Mouse (Mus musculus): ENCODE data around the gene Fads3. TPM values are rescaled to one million over a fixed set of nuclear protein-coding genes. Genes with fewer than 3 reads are reported as not detected.

The Fads3 gene
- total RNA-seq, 2 experiments from 2014 or later = 31.1 to 31.5 TPM

DNA sequence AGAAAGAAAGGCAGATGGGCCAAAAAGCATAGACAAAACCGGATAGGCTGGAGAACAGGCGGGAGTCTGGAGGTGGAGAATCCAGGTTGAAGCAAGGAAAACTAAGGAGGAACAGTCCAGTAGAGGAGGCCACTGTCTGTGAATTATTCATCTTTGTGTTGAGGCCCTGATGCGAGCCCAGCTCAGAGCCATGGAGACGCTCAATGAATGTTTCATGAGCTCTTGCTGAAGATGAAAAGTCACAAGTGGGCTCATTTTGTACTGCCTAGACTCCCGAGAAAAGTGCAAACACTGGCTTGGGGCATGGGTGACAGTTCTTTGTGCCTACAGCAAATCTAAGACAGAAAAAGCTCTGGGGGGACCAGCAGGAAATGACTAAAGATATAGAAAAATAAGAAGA is 56.5 kb downstream of the Fads3 start:
- intact Hi-C loops (cut with DNase I) = loop anchor here (2.0 kb wide), 1 partner anchor 57 kb away; the partner anchor contains the start of gene Fads3
- DNase-seq (ENCODE audit: low spot score in 2 of 2) = peak in 1 of 2 experiments; percentile 48

DNA sequence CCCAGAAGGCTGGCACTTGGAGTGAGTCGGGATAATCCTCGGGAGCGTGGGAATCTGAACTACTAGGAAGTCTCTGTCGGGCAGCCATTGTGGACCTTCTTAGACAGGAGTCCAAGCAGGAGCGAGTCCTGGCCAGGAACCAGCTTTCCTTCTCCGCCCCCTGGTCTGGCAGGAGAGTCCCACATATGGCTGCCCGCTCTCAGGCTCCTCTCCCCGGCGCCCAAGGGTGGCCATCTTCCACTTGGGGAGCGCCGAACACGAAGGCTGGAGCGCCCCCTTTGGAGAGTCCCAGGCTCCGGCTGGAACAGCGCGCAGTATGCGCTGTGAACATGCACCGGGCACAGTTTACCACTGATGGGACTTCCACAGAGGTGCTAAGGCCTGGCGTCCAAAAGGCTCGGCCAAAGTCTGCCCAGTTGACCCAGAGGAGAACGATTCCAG is 59.3 kb downstream of the Fads3 start:
- intact Hi-C loops (cut with DNase I) = loop anchor here (1.0 kb wide), 1 partner anchor 82 kb away; the partner anchor contains the start of gene Fads1
- peak; percentile 59 to 72 for DNase-seq (ENCODE audit: low spot score in 2 of 2)

DNA sequence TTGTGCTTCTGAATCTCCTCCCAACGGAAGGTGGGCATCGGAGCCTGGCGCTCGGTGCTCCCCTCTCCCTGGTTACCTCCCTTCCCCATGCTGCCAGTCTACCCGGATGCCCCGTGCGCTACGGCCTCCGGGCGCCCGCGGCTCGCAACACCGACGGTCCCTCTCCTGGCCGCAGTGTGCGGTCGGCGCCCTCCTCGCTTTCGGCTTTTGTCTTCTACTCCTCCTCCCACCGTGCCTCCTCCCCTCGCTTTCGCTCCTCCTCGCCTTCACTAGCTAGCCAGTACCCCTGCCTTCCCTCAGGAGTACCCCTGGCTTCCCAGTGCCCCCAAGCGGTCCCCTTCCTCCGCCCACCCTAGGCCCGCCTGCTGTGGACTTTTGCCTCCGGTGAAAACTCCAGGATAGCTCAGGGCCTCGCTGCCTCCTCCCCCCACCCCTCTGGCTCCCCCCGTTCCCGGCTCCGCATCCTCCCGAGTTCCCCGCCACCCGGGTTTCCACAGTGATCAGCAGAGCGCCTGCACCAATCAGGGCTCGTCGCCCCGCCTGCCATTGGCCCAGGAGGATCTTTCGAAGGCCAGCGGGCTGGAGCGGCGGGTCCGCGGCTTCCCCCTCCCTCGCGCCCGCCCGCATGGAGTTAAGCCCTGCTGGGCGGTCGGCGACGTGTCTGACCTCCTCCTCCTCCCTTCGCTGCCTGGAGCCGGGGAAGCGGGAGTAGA is 60.1 kb downstream of the Fads3 start, which contains the start of gene Fads2:
Gene Fads2 (minus strand): TSS at position 406 of the 713 bp plus-strand sequence.
- peak; percentile 89 to 92 for DNase-seq (ENCODE audit: low spot score in 2 of 2)

DNA sequence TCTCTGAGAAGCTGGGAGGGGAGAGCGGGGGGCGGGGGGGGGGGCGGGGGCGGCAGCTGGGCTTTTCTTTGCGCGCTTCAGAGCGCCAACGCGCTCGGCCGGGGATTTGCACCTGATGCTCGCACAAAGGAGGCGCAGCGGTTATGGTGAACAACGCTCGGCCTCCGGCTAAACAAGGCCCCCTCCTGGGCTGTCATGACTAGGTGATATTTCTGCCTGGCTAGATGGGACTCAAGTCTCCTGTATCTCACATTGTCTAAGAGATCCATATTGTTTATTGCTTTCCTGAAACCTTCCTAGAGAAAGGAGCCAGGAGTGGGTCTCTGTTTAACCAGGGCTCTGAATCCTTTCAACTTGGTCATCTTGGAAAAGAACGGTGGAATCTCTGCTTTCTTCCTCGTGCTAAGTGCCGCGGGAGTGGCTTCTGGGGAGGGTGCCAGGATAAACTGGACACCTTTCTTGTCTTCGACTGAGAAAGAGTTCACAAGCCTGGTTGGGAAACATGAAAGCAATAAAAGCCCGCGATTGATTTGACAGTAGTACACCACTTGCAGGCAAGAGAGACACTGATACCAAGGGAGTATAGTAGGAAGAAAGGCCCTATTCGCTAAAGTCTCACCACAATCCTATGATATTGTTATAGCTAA is 60.8 kb downstream of the Fads3 start:
- no peak for DNase-seq (ENCODE audit: low spot score in 2 of 2)
- intact Hi-C loops (cut with DNase I) = no loop called here

More for the DNA sequence above, 60.1 kb downstream of the Fads3 start, which contains the start of gene Fads2:
- intact Hi-C loops (cut with DNase I) = loop anchor here (1.0 kb wide), 1 partner anchor 81 kb away; the partner anchor contains the start of gene Fads1

DNA sequence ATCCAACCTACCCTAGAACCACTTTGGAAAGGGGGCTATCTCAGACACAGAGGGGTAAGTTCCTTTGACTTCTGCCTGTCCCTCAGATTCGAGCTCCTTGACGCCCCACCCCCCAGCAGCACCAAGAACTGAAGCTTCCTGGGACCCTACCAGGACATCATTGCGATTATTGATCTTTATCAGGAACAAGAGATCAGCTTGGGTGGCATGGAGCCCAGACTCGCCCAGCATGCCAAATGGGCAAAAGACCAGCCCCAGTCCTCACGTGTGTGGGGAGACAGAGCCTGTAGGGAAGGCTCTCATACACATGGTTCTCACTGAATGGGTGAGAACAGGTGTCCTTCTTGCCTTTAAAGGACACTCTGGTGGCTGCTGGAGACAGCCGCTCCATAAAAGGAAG is 62.9 kb downstream of the Fads3 start:
- DNase-seq (ENCODE audit: low spot score in 2 of 2) = no peak
- intact Hi-C loops (cut with DNase I) = no loop called here

DNA sequence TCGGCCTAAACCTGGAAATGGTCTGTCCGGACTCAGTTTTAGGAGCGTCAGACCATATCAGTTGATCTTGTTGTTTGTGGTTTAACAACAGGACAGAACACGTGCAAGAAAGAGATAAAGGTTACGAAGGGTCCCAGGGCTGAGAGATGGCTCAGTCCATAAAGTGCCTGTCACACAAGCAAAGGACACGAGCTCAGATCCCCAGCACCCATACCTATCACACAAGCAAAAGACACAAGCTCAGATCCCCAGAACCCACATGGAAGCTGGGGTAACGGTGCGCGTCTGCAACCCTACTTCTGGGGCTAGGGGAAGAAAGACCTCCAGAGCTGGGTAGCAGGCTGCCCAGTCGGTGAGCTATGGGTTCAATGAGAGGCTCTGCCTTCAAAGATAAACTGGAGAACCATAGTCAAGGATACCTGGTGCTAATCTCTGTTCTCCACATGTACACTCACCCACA is 63.7 kb downstream of the Fads3 start:
- intact Hi-C loops (cut with DNase I) = no loop called here
- DNase-seq (ENCODE audit: low spot score in 2 of 2) = no peak

DNA sequence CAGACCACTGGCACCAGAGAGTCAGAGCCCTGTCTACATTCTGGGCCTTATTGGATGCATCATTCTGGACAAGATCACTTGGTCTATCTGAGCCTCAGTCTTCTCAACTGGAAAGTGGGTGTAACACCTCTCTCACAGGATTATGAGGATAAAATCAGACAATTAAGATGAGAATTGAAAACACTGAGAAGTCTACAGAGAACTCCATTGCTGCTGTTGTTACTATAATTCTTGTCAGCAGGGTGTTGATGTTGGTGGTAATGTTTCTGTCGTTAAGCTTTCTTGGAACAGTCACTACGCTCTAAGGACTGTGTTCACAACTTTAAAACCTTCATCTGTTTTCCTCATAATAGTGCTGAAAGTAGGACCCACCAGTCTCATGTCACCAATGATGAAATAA is 65.3 kb downstream of the Fads3 start:
- intact Hi-C loops (cut with DNase I) = no loop called here
- DNase-seq (ENCODE audit: low spot score in 2 of 2) = no peak

DNA sequence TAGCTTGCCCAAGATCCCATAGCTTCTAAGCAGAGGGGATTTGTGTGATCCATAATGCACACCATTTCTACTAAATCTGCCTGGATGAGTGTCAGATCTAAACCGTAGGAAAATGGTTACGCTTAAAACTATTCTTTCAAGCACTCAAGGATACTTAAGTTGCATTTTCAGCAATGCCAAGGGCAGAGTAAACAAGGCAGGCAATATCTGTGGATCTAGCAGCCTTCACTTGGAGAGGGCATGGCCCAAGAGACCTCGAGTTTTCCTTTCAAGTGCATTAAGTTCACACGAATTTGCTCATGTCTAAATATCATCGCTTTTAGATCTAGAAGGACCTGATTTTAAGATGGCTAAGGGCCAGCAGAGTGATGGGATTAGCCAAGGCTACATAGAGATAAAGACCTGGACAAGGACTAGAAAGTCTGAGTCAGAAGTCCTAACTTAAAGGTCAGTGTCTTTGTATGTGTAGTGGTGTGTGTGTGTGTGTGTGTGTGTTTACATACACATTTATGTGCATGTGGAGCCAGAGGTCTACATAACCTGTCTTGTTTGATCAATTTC is 65.8 kb downstream of the Fads3 start:
- no peak for DNase-seq (ENCODE audit: low spot score in 2 of 2)
- intact Hi-C loops (cut with DNase I) = no loop called here

DNA sequence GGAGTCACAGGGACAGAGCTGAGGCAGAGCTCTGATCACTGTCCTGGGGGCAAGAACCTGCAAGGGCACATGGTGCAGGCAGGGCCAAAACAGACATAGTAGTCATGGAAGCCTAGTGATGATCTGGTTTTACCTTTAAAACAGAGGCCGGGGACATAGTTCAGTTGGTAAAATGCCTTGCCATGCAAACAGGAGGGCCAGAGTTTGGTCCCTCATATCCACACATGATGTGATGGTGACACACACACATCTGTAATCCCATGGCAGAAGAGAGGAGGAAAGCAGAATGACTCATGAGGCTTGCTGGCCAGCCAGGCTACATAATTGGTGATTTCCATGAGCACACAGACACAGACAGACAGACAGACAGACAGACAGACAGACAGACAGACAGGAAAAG is 66.8 kb downstream of the Fads3 start:
- intact Hi-C loops (cut with DNase I) = no loop called here
- no peak for DNase-seq (ENCODE audit: low spot score in 2 of 2)

DNA sequence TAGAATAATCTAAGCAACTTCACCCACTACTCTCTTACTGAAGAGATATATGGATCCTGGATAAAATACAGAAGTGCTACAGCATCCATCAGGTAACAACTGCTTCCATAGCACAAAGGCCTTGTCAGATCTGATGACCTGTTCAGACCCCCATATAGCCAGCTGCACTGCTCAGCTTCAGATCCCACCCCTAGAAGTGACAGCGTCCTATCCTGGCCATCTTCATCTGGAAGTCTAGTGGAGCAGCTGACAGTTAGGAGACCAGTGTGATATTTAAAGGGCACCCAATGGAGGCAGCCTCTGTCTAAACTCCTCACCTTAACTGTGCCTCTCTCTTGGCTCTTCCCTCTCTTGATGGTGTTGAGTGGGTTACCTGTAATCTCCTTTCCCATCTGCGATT is 67.3 kb downstream of the Fads3 start:
- DNase-seq (ENCODE audit: low spot score in 2 of 2) = no peak
- intact Hi-C loops (cut with DNase I) = no loop called here

Other genes starting within 250 kb of the Fads3 start
- not detected for gene Scgb2a2, start 194.0 kb upstream of the Fads3 start, total RNA-seq (2021)
- gene Incenp, start 142.0 kb upstream of the Fads3 start, total RNA-seq (2021) = 10 to 100 TPM; 22.0 to 23.3 TPM
- 1,000 to 10,000 TPM; 2,053 to 2,068 TPM for gene Fth1, start 61.0 kb upstream of the Fads3 start, total RNA-seq (2021)
- gene Best1, start 39.9 kb upstream of the Fads3 start, total RNA-seq (2021) = under 1 TPM; 0.78 to 0.83 TPM
- gene Rab3il1, start 39.9 kb upstream of the Fads3 start, total RNA-seq (2021) = 1 to 10 TPM; 9.4 to 9.5 TPM
- 100 to 1,000 TPM; 141 to 145 TPM for gene Fads2, start 60.2 kb downstream of the Fads3 start, total RNA-seq (2021)
- gene Fads1, start 141.3 kb downstream of the Fads3 start, total RNA-seq (2021) = 100 to 1,000 TPM; 180 to 188 TPM
- gene Tmem258, start 162.4 kb downstream of the Fads3 start, total RNA-seq (2021) = 10 to 100 TPM; 70.0 to 76.0 TPM
- 1 to 10 TPM; 8.9 to 9.9 TPM for gene Fen1, start 162.6 kb downstream of the Fads3 start, total RNA-seq (2021)
- gene Myrf, start 199.2 kb downstream of the Fads3 start, total RNA-seq (2021) = 10 to 100 TPM; 12.2 to 16.1 TPM